Mouse (Mus musculus): Measurements from ENCODE around the gene Apol10b. TPM values are rescaled to one million over a fixed set of nuclear protein-coding genes. Genes with fewer than 3 reads are reported as not detected.
"Not testable (repeated sequence)": the region's sequence is repeated elsewhere in the genome, so short reads cannot be mapped to it uniquely, and the experiment has no call there.

The Apol10b gene
- not detected in 2 replicates for polyA plus RNA-seq (2015; fragmentation: Nextera tagmentation; extraction: Ambion mirVana)

GRCm38 (mm10) chr15:77595961-77596360 is at the start of gene Apol10b:
Apol10b (minus strand) TSS chr15:77596125.
- no peak within 1 kb of the TSS for H3K9ac ChIP-seq
- ATAC-seq (ENCODE audit: low read depth) (no peak), DNase-seq (no peak)
- no peak within 1 kb of the TSS for H3K4me3 ChIP-seq (replicated peaks)
- H3K9me3 ChIP-seq (replicated peaks) = no peaks in the 10 kb centered on the region
- H3K27ac ChIP-seq = no peak within 1 kb of the TSS
- H3K4me1 ChIP-seq (replicated peaks) = no peaks in the 10 kb centered on the region
- H3K27me3 ChIP-seq = no peaks in the 10 kb centered on the region
- no peaks in the 10 kb centered on the region for H3K36me3 ChIP-seq
- 35% methylated on average over 5 of the region's 5 CpGs for WGBS (ENCODE audit: insufficient replicate concordance)
- no peak within 1 kb of the TSS for H3K4me2 ChIP-seq

GRCm38 (mm10) chr15:77643176-77643575 is 47.3 kb upstream of the Apol10b start, which contains the start of gene Apol11b:
Apol11b (minus strand) TSS chr15:77643286.
- H3K4me2 ChIP-seq; H3K4me1 ChIP-seq (replicated peaks); H3K27ac ChIP-seq; H3K4me3 ChIP-seq (replicated peaks); DNase-seq; H3K9ac ChIP-seq; H3K27me3 ChIP-seq; H3K36me3 ChIP-seq; H3K9me3 ChIP-seq (replicated peaks): not testable (repeated sequence)
- peak; percentile 63 for ATAC-seq (ENCODE audit: low read depth)
- 43% methylated on average over 2 of the region's 2 CpGs for WGBS (ENCODE audit: insufficient replicate concordance)

- not testable (repeated sequence) for H3K4me3 ChIP-seq (replicated peaks); H3K27ac ChIP-seq; H3K4me2 ChIP-seq; H3K9me3 ChIP-seq (replicated peaks); H3K36me3 ChIP-seq; DNase-seq; H3K9ac ChIP-seq; H3K27me3 ChIP-seq; H3K4me1 ChIP-seq (replicated peaks); ATAC-seq (ENCODE audit: low read depth)
- WGBS (ENCODE audit: insufficient replicate concordance) = 54% methylated on average over 3 of the region's 3 CpGs
These were observed 33.9 kb upstream of the Apol10b start for GRCm38 (mm10) chr15:77629822-77630221.

GRCm38 (mm10) chr15:77628647-77629046 is 32.7 kb upstream of the Apol10b start:
- 51% methylated on average over 9 of the region's 9 CpGs for WGBS (ENCODE audit: insufficient replicate concordance)
- H3K4me2 ChIP-seq; H3K9me3 ChIP-seq (replicated peaks); DNase-seq; H3K36me3 ChIP-seq; H3K9ac ChIP-seq; ATAC-seq (ENCODE audit: low read depth); H3K27ac ChIP-seq; H3K27me3 ChIP-seq; H3K4me3 ChIP-seq (replicated peaks); H3K4me1 ChIP-seq (replicated peaks): not testable (repeated sequence)

- not testable (repeated sequence) for H3K27ac ChIP-seq; ATAC-seq (ENCODE audit: low read depth); H3K4me3 ChIP-seq (replicated peaks); H3K36me3 ChIP-seq; DNase-seq; H3K4me2 ChIP-seq; H3K27me3 ChIP-seq; H3K4me1 ChIP-seq (replicated peaks); H3K9ac ChIP-seq; H3K9me3 ChIP-seq (replicated peaks)
- 41% methylated on average over 4 of the region's 4 CpGs for WGBS (ENCODE audit: insufficient replicate concordance)
These were observed 30.5 kb upstream of the Apol10b start for GRCm38 (mm10) chr15:77626471-77626870.

- H3K4me3 ChIP-seq (replicated peaks) = no peak overlapping the region
- no peak for ATAC-seq (ENCODE audit: low read depth)
- H3K4me1 ChIP-seq (replicated peaks) = no peaks in the 10 kb centered on the region
- H3K4me2 ChIP-seq = no peak overlapping the region
- no peak for DNase-seq
- no peak overlapping the region for H3K9ac ChIP-seq
- no peaks in the 10 kb centered on the region for H3K36me3 ChIP-seq
- H3K27ac ChIP-seq = no peak overlapping the region
- H3K9me3 ChIP-seq (replicated peaks) = no peaks in the 10 kb centered on the region
- 74% methylated on average over 1 of the region's 1 CpGs for WGBS (ENCODE audit: insufficient replicate concordance)
- H3K27me3 ChIP-seq = no peaks in the 10 kb centered on the region
These were observed 28.8 kb upstream of the Apol10b start for GRCm38 (mm10) chr15:77624710-77625109.

- no peak overlapping the region for H3K9ac ChIP-seq
- WGBS (ENCODE audit: insufficient replicate concordance) = 72% methylated on average over 3 of the region's 3 CpGs
These were observed 10.1 kb upstream of the Apol10b start for GRCm38 (mm10) chr15:77606069-77606468.

GRCm38 (mm10) chr15:77598958-77599357 is 3.0 kb upstream of the Apol10b start, which contains the start of gene Gm36245:
Gm36245 (plus strand) TSS chr15:77599258.
- Histone ChIP-seq H3K9me3 (replicated peaks) (no peaks in the 10 kb centered on the region), H3K27ac (no peak within 1 kb of the TSS), H3K4me2 (no peak within 1 kb of the TSS), H3K27me3 (no peaks in the 10 kb centered on the region), H3K4me3 (replicated peaks) (no peak within 1 kb of the TSS), H3K4me1 (replicated peaks) (no peaks in the 10 kb centered on the region), H3K9ac (no peak within 1 kb of the TSS), H3K36me3 (no peaks in the 10 kb centered on the region)
- ATAC-seq (ENCODE audit: low read depth) (no peak), DNase-seq (no peak)
- WGBS (ENCODE audit: insufficient replicate concordance) = 67% methylated on average over 1 of the region's 1 CpGs

More at GRCm38 (mm10) chr15:77606069-77606468, 10.1 kb upstream of the Apol10b start:
- no peaks in the 10 kb centered on the region for H3K9me3 ChIP-seq (replicated peaks)
- no peak overlapping the region for H3K4me2 ChIP-seq
- DNase-seq (no peak), ATAC-seq (ENCODE audit: low read depth) (no peak)
- no peaks in the 10 kb centered on the region for H3K27me3 ChIP-seq
- H3K27ac ChIP-seq = no peak overlapping the region
- H3K4me1 ChIP-seq (replicated peaks) = no peaks in the 10 kb centered on the region
- H3K36me3 ChIP-seq = no peaks in the 10 kb centered on the region
- H3K4me3 ChIP-seq (replicated peaks) = no peak overlapping the region

GRCm38 (mm10) chr15:77598429-77598828 is 2.5 kb upstream of the Apol10b start:
- Histone ChIP-seq H3K4me3 (replicated peaks) (no peak overlapping the region), H3K27me3 (no peaks in the 10 kb centered on the region), H3K27ac (no peak overlapping the region), H3K9me3 (replicated peaks) (no peaks in the 10 kb centered on the region), H3K9ac (no peak overlapping the region), H3K4me2 (no peak overlapping the region), H3K36me3 (no peaks in the 10 kb centered on the region), H3K4me1 (replicated peaks) (no peaks in the 10 kb centered on the region)
- WGBS (ENCODE audit: insufficient replicate concordance) = 30% methylated on average over 3 of the region's 3 CpGs
- no peak for ATAC-seq (ENCODE audit: low read depth)
- no peak for DNase-seq

- DNase-seq (no peak), ATAC-seq (ENCODE audit: low read depth) (no peak)
- Histone ChIP-seq H3K9ac (no peak overlapping the region), H3K4me2 (no peak overlapping the region), H3K27me3 (no peaks in the 10 kb centered on the region), H3K9me3 (replicated peaks) (no peaks in the 10 kb centered on the region), H3K36me3 (no peaks in the 10 kb centered on the region), H3K27ac (no peak overlapping the region), H3K4me1 (replicated peaks) (no peaks in the 10 kb centered on the region), H3K4me3 (replicated peaks) (no peak overlapping the region)
- 38% methylated on average over 1 of the region's 1 CpGs for WGBS (ENCODE audit: insufficient replicate concordance)
These were observed 2.4 kb downstream of the Apol10b start for GRCm38 (mm10) chr15:77593557-77593956.

GRCm38 (mm10) chr15:77590881-77591280 is 5.0 kb downstream of the Apol10b start:
- no peak overlapping the region for H3K4me3 ChIP-seq (replicated peaks)
- H3K9me3 ChIP-seq (replicated peaks) = no peaks in the 10 kb centered on the region
- DNase-seq = no peak
- H3K27me3 ChIP-seq = no peaks in the 10 kb centered on the region
- no peak overlapping the region for H3K9ac ChIP-seq
- H3K27ac ChIP-seq = no peak overlapping the region
- no peaks in the 10 kb centered on the region for H3K4me1 ChIP-seq (replicated peaks)
- H3K36me3 ChIP-seq = no peaks in the 10 kb centered on the region
- WGBS (ENCODE audit: insufficient replicate concordance) = 66% methylated on average over 2 of the region's 2 CpGs
- H3K4me2 ChIP-seq = no peak overlapping the region
- no peak for ATAC-seq (ENCODE audit: low read depth)

- Histone ChIP-seq H3K9ac (no peak overlapping the region), H3K4me2 (no peak overlapping the region), H3K27ac (no peak overlapping the region), H3K27me3 (no peaks in the 10 kb centered on the region), H3K4me1 (replicated peaks) (no peaks in the 10 kb centered on the region), H3K9me3 (replicated peaks) (no peaks in the 10 kb centered on the region), H3K36me3 (no peaks in the 10 kb centered on the region), H3K4me3 (replicated peaks) (no peak overlapping the region)
- ATAC-seq (ENCODE audit: low read depth) = no peak
- DNase-seq = no peak
These were observed 6.9 kb downstream of the Apol10b start for GRCm38 (mm10) chr15:77588981-77589380.

Data from liver, embryonic 13.5 days (tissue).